Mouse (Mus musculus): ENCODE measurements around the gene Rab27a.
"Not testable (repeated sequence)": the region's sequence is repeated elsewhere in the genome, so short reads cannot be mapped to it uniquely, and the experiment has no call there.

Gene Rab27a

DNA sequence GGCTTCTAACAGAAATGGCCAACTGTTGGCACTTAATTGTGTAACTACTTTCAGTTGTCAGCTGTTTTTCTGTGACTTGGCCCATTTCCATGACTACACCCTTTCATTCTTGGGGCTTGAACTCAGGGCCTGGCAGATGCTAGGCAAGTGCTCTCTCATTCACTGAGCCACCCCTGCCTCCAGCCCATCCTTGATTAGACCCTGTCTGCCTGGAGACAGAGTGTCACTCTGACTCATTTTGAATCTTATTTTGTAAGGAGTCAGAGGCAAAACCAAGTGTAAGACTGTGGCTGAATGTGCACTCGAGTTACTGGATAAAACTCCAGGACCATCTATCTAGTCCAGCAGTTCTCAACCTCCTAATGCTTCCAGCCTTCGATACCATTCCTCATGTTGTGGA, 3.3 kb downstream of the Rab27a start:
- DNase-seq: no peak

- DNase-seq: no peak
Observed at GRCm38 (mm10) chr9:73048927-73049326, 4.3 kb downstream of the Rab27a start.

GRCm38 (mm10) chr9:73049833-73050232, 5.2 kb downstream of the Rab27a start:
- no peak for DNase-seq

DNA sequence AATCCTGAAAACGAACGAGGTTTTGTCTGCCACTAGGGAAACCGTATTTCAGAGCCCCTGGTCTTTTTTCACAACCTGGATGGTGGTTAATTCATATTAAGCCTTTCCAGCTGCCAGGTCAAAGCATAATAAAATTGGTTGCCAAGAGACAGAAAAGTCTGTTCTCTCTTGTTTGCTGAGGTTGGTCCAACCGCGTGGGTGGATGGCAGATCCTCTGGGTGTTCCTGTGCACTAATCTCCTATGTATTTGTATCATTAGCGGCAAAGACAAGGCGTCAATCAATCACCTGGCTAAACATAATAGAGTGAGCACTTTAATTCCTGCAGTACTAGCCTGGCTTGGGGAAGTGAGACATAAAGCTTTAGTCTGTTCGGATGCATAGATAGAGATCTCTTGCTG, 6.0 kb downstream of the Rab27a start:
- no peak for DNase-seq

- no peak for DNase-seq
Observed at GRCm38 (mm10) chr9:73055441-73055911, 10.8 kb downstream of the Rab27a start.

GRCm38 (mm10) chr9:73059224-73059623, 14.6 kb downstream of the Rab27a start:
- DNase-seq: no peak

DNA sequence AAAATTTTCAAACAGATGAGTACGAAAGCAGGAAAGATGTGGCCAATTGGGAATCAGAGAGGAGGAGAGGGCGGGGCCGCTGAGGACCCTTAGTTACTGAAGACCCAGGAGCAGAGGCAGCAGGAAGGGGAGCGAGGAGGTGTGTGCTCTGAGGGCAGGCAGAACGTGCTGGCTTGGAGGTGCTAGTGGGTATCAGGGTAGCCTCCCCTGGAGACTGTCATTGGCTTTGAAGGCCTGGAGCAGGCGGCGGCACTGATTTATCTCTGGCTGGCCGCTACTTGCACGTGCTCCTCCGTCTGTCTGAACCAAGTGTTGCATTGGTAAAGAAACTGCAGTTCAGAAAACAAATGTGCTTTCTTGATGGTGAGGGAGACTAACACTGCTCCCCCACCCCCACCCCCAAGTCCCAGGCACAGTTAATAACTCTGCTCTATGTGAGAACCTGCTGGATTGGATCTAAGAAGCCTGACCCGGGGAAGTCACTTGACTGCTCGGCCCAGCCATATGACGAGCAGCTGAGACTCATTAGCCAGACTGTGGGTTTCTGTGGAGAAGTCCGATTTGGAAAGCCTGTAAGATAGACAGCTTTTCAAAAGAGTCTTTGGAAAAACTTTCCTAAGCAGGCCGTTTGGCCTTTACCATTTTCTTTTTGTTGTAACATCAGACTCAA, 19.1 kb downstream of the Rab27a start:
- no peak for DNase-seq

- DNase-seq: no peak
Observed at GRCm38 (mm10) chr9:73067086-73067485, 22.4 kb downstream of the Rab27a start.

- no peak for DNase-seq
Observed at GRCm38 (mm10) chr9:73068230-73068679, 23.6 kb downstream of the Rab27a start.

DNA sequence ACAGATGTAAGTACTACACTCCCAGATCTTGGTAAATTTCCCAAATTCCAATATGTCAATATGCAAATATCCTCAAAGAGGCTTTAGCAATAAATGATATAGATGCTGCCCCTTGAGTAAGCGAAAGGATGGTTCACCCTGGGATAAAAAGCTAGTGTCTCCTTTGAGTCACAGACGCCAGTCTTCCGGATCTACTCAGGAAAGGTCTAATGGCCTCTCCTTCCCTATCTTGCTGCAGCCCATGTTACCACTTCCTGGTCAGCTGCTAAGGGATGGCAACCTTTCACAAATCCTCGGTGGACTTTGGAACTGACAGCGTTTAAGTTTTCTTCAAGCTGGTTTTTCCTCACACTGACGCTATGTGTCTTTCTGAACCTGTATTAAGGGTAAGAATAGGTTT, 24.0 kb downstream of the Rab27a start:
- DNase-seq: no peak

DNA sequence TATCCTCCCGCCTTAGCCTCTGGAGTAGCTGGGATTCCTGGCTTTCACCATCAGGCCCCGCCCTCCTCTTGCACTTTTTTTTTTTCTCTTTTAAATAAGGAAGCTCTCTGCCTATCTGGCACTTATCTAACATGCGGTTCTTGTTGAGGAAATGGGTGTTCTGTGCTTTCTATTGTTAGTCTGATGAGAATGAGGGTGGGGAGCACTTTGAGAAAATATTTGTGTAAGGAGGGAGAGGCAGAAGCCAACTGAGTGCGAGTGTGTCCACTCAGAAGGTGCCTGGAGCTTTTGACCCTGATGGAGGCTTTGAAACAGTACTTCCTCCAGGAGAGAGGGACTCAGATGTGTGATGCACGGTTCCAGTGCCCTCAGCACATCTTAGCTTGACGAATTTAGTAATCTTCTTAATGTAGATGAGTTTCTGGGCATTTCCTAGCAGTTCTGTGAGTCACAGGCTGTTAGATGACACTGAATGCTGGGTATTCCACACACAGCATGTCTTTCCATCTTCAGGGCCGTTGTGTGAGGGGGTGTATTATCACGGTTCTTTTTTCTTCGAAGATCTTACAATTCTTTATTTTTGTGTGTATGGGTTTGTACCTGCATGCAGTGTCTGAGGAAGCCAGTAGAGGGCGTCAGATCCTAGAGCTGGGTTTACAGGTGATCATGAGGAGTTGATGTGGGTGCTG, 26.5 kb downstream of the Rab27a start:
- no peak for DNase-seq

GRCm38 (mm10) chr9:73072426-73072825, 27.8 kb downstream of the Rab27a start:
- DNase-seq: no peak

DNA sequence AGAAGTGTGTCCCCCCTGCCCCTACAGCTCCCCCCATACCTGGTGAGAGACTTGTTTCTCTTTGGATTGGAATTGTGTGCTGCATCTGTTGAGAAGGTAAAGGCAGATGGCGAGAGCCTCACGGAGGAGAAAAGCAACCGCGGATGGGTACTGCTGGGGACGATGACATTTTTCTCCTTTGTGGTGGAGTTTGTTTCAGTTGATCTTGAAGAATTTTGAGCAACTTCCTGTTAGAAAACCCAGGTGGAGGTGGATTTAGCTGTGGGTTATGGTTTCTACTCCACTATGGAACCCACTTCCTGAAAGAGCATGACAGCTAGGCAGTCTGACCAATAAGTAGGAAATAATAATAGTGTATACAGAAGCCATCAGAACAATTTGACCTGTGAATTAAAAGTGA, 28.5 kb downstream of the Rab27a start:
- no peak for DNase-seq

DNA sequence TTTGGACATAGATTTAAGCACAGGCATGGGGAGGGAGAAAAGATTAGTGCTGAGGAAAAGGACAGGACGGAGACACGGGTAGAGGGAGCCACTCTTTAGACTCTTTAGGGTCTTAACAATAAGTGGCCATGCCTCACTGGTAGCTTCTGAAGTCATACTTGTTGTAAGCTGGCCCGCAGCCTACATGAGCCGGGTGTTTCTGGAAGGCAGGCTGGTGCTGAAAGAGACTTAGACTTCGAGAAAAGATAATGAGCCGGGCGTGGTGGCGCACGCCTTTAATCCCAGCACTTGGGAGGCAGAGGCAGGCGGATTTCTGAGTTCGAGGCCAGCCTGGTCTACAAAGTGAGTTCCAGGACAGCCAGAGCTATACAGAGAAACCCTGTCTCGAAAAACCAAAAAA, 34.7 kb downstream of the Rab27a start:
- DNase-seq: not testable (repeated sequence)

GRCm38 (mm10) chr9:73079801-73080325, 35.2 kb downstream of the Rab27a start:
- no peak for DNase-seq

DNA sequence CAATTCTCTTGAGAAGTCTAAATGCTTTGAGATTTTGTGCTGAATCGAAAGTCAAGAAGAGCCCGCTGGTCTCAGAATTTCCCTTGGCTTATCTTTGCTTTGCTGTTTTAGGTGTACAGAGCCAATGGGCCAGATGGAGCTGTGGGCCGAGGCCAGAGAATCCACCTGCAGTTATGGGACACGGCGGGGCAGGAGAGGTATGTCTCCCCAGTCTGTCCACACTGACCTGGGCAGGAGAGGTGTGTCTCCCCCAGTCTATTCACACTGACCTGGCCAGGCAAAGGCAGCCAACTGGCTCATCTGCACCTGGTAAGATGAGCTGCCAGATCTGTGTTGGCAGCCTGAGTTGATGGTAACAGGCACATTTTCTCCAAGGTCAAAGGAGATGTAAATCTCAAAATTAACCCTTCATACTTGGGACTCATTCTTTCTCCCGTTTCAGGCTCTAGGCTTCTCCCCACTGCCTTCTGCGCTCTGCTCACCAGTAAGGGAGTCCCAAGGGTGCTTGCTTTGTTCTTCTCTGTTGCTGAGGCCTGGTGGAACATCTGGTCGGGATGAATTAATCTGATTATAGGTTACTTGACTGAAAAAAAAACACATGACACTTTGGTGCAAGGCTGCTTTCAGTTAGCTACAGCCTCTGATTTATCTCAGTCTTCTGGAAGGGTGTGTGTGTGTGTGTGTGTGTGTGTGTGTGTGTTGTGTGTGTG, 37.8 kb downstream of the Rab27a start:
- peak; percentile 80 to 85 for DNase-seq

DNA sequence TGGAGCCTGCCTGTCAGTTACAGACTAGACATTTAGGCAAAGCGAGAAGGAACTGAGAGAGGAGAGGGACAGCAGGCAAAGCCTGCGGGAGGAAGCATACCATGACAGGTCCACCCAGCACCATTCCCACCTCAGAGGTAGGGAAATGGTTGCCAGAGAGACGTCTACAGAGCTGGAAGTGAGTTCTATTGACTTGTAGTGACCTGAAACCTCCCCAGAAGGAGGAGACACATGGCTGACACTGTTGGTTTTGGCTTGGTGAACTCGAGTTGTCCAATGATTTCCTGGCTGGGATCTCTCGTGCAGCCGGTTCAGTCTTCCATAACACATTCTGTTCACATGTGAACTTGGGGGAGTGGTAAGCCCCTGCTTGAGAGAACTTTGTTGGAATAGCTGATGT, 39.3 kb downstream of the Rab27a start:
- DNase-seq: no peak

DNA sequence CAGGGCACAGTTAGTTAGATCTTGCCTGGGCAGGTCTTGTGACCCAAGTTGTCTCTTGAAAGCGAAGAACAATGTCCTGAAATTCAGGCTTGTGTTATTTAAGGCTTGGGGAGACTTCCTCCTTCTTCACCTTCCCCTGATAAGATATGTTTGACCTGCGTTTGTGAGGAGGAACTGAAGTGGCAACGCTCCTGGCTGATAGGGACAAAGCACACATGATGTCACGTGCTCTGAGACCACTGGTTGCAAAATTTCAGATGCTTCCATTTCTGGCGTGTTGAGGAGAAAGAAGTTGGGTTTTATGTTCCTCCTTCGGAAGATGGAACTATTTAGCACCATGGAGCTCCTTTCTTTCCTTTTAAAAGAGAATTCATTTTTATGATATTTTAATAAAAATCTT, 41.2 kb downstream of the Rab27a start:
- DNase-seq: no peak

DNA sequence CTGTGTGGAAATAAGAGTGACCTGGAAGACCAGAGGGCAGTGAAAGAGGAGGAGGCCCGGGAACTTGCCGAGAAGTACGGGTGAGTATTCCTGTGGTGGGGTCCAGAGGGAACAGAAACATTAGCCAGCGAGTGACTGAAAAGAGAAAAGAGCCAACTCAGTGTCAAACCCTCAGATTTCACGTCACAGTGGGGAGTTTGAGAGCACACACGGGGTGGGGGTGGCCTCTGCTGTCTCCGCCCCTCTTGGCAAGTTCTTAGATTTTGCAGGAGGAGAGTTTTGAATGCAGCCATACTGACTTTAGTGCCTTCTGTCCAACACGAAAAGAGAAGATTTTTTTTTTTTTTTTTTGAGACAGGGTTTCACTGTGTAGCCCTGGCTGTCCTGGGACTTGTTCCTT, 42.5 kb downstream of the Rab27a start:
- no peak for DNase-seq

- no peak for DNase-seq
Observed at GRCm38 (mm10) chr9:73087581-73087980, 42.9 kb downstream of the Rab27a start.

DNA sequence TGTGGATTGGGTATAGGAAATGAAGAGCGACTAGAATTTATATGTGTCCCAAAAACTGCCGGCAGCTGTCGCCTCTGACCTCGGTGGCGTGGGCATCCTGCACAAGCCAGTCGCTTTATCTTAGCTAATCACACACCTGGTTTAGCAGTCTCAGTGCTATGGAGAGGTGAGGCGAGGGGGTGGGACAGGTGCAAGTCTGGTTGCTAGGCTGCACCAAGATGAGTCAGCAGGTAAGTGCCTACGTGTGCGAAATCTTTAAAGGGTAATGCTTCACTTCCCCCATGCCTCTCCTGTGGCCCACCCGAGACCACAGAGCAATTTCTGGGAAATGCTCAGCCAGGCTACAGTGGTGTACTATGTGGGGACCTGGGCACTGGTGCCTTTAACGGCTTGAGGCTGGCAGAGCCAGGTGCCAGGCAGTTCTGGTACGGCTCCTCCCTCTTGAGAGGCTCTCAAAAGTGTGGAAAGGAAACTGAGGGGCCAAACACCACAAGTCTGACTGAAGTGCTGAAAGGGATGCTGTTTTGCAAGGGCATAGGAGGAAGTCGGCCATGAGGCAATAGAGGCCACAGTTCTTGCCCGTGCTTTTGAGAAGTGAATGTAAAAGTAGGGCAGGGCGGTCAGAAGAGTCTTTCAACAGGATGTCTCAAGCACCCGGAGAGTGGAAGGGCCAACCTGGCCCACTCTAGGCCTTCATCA, 44.7 kb downstream of the Rab27a start:
- DNase-seq: no peak

DNA sequence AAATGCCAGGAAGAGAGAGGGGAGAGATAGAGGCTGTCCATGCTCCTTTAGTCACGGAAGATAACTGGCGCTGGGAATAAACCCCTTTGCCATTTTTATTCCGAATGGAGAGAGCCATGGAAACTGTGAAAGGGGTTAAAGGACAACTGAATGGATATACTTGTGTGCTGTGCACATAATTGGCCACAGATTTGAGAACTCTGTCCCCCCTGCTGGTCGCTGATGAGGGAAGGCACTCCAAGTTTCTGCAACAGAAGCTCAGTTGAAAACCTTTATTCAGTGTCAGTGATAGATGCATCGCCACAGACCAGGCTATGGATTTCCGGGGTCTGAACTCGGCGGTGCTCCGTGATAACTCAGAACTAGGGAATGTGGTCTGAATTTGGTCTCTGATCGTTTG, 45.5 kb downstream of the Rab27a start:
- DNase-seq: no peak

DNA sequence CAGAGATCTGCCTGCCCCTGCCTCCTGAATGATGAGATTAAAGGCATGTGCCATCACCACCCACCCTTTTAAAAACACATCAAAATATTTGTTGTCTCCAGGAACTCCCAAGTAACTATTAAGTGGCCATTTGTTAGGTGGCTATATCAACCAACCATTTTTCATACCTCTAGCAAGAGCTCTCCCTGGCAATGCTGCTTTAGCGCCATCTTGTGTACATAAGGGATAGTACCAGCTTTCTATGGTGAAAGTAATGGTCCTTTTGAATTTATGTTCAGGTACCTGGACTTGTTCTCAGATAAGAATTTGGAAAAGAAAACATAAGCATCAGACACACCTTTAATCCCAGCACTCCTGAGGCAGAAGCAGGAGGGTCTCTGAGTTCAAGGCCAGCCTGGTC, 47.1 kb downstream of the Rab27a start:
- DNase-seq: peak in 1 of 2 experiments; percentile 49

Data from cerebellum, postnatal 36 days (tissue).